In the genomic region with DNA sequence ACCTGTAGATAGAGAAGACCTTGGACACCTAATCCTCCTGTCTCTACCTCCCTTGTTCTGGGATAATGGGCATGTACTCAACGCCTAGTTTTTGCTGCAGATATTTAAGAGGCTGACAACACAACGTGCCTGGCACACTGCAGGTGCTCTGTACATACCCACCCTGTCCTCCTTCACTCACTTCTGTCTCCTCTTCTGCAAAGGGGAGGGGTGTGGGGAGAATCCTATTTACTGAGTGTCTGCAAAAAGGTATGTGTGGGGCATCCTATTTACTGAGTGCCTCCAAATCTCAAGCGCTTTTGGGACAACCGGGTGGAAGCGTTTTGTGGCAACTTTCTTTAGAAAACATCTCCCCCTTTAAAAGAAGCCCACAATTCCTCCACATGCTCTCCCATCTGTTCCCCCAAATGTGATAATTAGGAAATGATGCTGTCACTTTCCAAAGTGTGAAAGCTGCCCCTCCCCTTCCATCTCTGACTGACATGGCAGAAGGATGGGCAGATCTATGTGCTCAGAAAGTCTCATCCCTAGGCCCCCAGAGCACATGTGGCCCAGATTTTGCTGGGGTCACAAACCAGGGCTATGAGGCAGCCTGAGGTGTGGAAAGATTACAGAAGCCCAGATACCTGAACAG, we compare ENCODE assay signal across 26 mouse cellular contexts.
DNase-seq lines count a peak whose midpoint lies in the region; ATAC-seq and TF ChIP-seq lines count a peak whose summit lies in the region.
"Had no signal": no experiment of that assay in that cellular context is flagged by ENCODE, and none has a peak within 500 bp of the region (broad histone marks: within the 10 kb centered on the region; RNA-seq: fewer than 3 reads in every experiment).

No protein-coding gene starts in this region.

- ATAC-seq in forebrain, postnatal 0 days: peak; percentile 78
- ATAC-seq: CD4-positive, CD25-positive, alpha-beta regulatory T cell, adult 4 months had no signal

- H3K27me3 ChIP-seq in forebrain, postnatal 0 days (ENCODE audit: insufficient read depth, low read length): no peaks in the 10 kb centered on the region
- H3K27me3 ChIP-seq: heart, embryonic 13.5 days; limb, embryonic 12.5 days; midbrain, embryonic 12.5 days; neural tube, embryonic 12.5 days had no signal

- no peak for TF ChIP-seq POLR2A in brain, embryonic 14.5 days (IDR thresholded peaks at IDR 0.05; ENCODE audit: borderline replicate concordance, extremely low read depth, insufficient read depth, insufficient read length, poor library complexity, severe bottlenecking)

- no peak overlapping the region for H3K4me2 ChIP-seq in forebrain, postnatal 0 days (ENCODE audit: low read depth)
- H3K4me2 ChIP-seq: heart, embryonic 13.5 days; limb, embryonic 12.5 days; liver, embryonic 11.5 days; midbrain, embryonic 12.5 days; neural tube, embryonic 12.5 days had no signal

- TF ChIP-seq CTCF in brain, embryonic 14.5 days (IDR thresholded peaks at IDR 0.05; ENCODE audit: borderline replicate concordance, extremely low read depth, insufficient read depth, insufficient read length): no peak
- no peak for TF ChIP-seq CTCF in forebrain, postnatal 0 days (IDR thresholded peaks at IDR 0.05; ENCODE audit: low read depth)

- H3K9ac ChIP-seq in forebrain, postnatal 0 days: no peak overlapping the region
- H3K9ac ChIP-seq: heart, embryonic 13.5 days; limb, embryonic 12.5 days; midbrain, embryonic 12.5 days; neural tube, embryonic 12.5 days had no signal

- no peaks in the 10 kb centered on the region for H3K9me3 ChIP-seq in forebrain, postnatal 0 days (ENCODE audit: low read length)
- H3K9me3 ChIP-seq: heart, embryonic 13.5 days; limb, embryonic 12.5 days; midbrain, embryonic 12.5 days; neural tube, embryonic 12.5 days had no signal

- no peaks in the 10 kb centered on the region for H3K36me3 ChIP-seq in forebrain, postnatal 0 days (ENCODE audit: insufficient read depth)
- H3K36me3 ChIP-seq: heart, embryonic 13.5 days; limb, embryonic 12.5 days; midbrain, embryonic 12.5 days; neural tube, embryonic 12.5 days had no signal

- WGBS in forebrain, postnatal 0 days: 54% methylated on average over 5 of the region's 5 CpGs

- no peak overlapping the region for H3K4me3 ChIP-seq in forebrain, postnatal 0 days (ENCODE audit: low read depth, low read length)
- H3K4me3 ChIP-seq: heart, embryonic 13.5 days; limb, embryonic 12.5 days; midbrain, embryonic 12.5 days; neural tube, embryonic 12.5 days had no signal

- peak overlapping the region; percentile 42 for H3K27ac ChIP-seq in forebrain, postnatal 0 days (ENCODE audit: low read depth, low read length)
- H3K27ac ChIP-seq: heart, embryonic 13.5 days; limb, embryonic 12.5 days; midbrain, embryonic 12.5 days; neural tube, embryonic 12.5 days had no signal

- H3K4me1 ChIP-seq in forebrain, postnatal 0 days (ENCODE audit: insufficient read depth): no peaks in the 10 kb centered on the region
- H3K4me1 ChIP-seq: heart, embryonic 13.5 days; limb, embryonic 12.5 days; midbrain, embryonic 12.5 days; neural tube, embryonic 12.5 days had no signal

- peak; percentile 33 for DNase-seq in heart, adult 11 months
- DNase-seq in heart, adult 9 months (ENCODE audit: low spot score in 2 of 2): no peak
- peak; percentile 90 for DNase-seq in brain, embryonic 14.5 days (ENCODE audit: low read depth)
- DNase-seq in forebrain, postnatal 0 days: peak; percentile 85
- peak; percentile 61 for DNase-seq in layer of hippocampus, adult 9-11 months
- DNase-seq in heart, adult 8-10 months (ENCODE audit: low spot score): no peak
- DNase-seq in lung, postnatal 4 days: no peak
- DNase-seq in frontal cortex, postnatal 14 days (ENCODE audit: low spot score in 2 of 2): no peak
- DNase-seq: adrenal gland, postnatal 14 days; cerebellum, adult 11 months; cerebellum, adult 9-11 months; heart, postnatal 14 days; kidney, adult 2 months; kidney, postnatal 10 days; lung, adult 18-20 months; lung, postnatal 14 days; retina, postnatal 1 day; right cerebral cortex, postnatal 4 days; thymus, adult 18-20 months; thymus, postnatal 4 days had no signal

Comparison
In these comparisons a context has a peak if more than half of its experiments do, and no peak if none do; other contexts are left out.
1. DNase-seq: peak in heart, adult 11 months (single experiment), brain, embryonic 14.5 days (single experiment), forebrain, postnatal 0 days (single experiment) and layer of hippocampus, adult 9-11 months (single experiment); none in heart, adult 9 months (0 of 2), heart, adult 8-10 months (single experiment), lung, postnatal 4 days (0 of 2) and frontal cortex, postnatal 14 days (0 of 2).